Mouse (Mus musculus) intestine, embryonic 14.5 days (tissue): ENCODE results near the gene Ccdc89. TPM values are rescaled to one million over a fixed set of nuclear protein-coding genes. Genes with fewer than 3 reads are reported as not detected.

ENCODE experiments used
- ATAC-seq: fragments of 200-750 bp; cut with Nextera tagmentation; replicated peaks from 2 replicates; pipeline ENCODE4 v1.8.0; 2017; ENCODE audit warnings: low read depth, moderate number of reproducible peaks, moderate TSS enrichment, moderate library complexity; ENCODE audit not compliant: low FRiP score, low TSS enrichment
- DNase-seq: peaks from one replicate; pipeline ENCODE4 v3.0.0-alpha.2; 2018; ENCODE audit warnings: low spot score
- H3K27ac ChIP-seq: fragments of 300-500 bp; sonication (generic); 2 replicates; pipeline ENCODE4 v1.5.1; 2014; ENCODE audit warnings: low read depth, mild to moderate bottlenecking, control low read depth
- H3K27me3 ChIP-seq: fragments of 300-500 bp; sonication (generic); replicated peaks from 2 replicates; pipeline ENCODE4 v1.6.1; 2014; ENCODE audit warnings: low read length, control low read depth; ENCODE audit not compliant: control insufficient read depth, insufficient read depth
- H3K36me3 ChIP-seq: fragments of 300-500 bp; sonication (generic); 2 replicates; pipeline ENCODE4 v1.6.1; 2014; ENCODE audit warnings: low read length, control low read depth; ENCODE audit not compliant: control insufficient read depth, insufficient read depth
- H3K4me1 ChIP-seq: fragments of 300-500 bp; sonication (generic); replicated peaks from 2 replicates; pipeline ENCODE4 v1.6.1; 2014; ENCODE audit warnings: low read length, control low read depth, mixed read lengths; ENCODE audit not compliant: control insufficient read depth, insufficient read depth
- H3K4me2 ChIP-seq: fragments of 300-500 bp; sonication (generic); 2 replicates; pipeline ENCODE4 v1.6.1; 2014; ENCODE audit warnings: low read length
- H3K4me3 ChIP-seq: fragments of 300-500 bp; sonication (generic); 2 replicates; pipeline ENCODE4 v1.5.1; 2014; ENCODE audit warnings: low read depth, low read length, control low read depth, mixed read lengths
- H3K9ac ChIP-seq: fragments of 300-500 bp; sonication (generic); 2 replicates; pipeline ENCODE4 v1.6.1; 2014; ENCODE audit warnings: mild to moderate bottlenecking, low read length
- H3K9me3 ChIP-seq: fragments of 300-500 bp; sonication (generic); 2 replicates; pipeline ENCODE4 v1.6.1; 2016; ENCODE audit warnings: low read length, control low read depth; ENCODE audit not compliant: control insufficient read depth
- WGBS: fragments of 180-500 bp; shearing (Covaris S2); extraction: QIAGEN DNeasy Blood & Tissue Kit; methylation state at CpG from one replicate; pipeline ENCODE4 v1.1.7; 2014; 5-methylcytosine and 5-hydroxymethylcytosine counted together
- polyA plus RNA-seq: library from polyadenylated mRNA; unstranded; fragments of >200 nt; fragmentation: Nextera tagmentation; extraction: Ambion mirVana; gene quantifications from 2 replicates; pipeline ENCODE4 v1.2.1, GENCODE M21; 2014

Gene Ccdc89
- polyA plus RNA-seq, 1 experiment from 2014 or later: 1.6 TPM

DNA sequence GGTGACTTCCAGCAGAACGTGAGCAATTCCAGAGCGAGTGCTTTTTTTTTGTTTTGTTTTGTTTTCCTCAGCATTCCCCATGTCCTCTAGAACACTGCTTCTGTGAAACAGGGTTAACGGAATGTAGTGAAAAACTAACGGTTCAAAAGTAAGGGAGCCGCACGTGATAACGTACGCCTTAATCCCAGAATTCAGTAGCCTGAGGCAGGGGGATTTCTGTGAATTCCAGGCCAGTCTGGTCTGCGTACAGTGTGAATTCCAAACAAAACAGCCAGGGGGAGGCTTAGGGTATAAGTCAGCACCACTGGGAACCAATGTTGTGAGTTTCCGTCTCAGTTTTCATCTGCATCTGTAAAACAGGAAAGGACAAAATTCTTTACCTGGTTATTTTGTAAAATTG, 31.1 kb downstream of the Ccdc89 start:
- peak overlapping the region; percentile 70 for H3K9ac ChIP-seq
- peak overlapping the region; percentile 84 for H3K27ac ChIP-seq
- peak overlapping the region; percentile 72 for H3K4me2 ChIP-seq
- no peaks in the 10 kb centered on the region for H3K27me3 ChIP-seq
- peak overlapping the region; percentile 53 for H3K4me3 ChIP-seq
- no peaks in the 10 kb centered on the region for H3K9me3 ChIP-seq
- DNase-seq (no peak), ATAC-seq (peak; percentile 48)
- H3K4me1 ChIP-seq: peaks cover 8% of the 10 kb centered on the region
- peaks cover 21% of the 10 kb centered on the region for H3K36me3 ChIP-seq
- WGBS: 16% methylated on average over 10 of the region's 10 CpGs

GRCm38 (mm10) chr7:90460330-90460729, 34.0 kb downstream of the Ccdc89 start:
- ATAC-seq: no peak
- no peaks in the 10 kb centered on the region for H3K9me3 ChIP-seq
- no peak overlapping the region for H3K27ac ChIP-seq
- H3K36me3 ChIP-seq: no peaks in the 10 kb centered on the region
- H3K4me1 ChIP-seq: peaks cover 8% of the 10 kb centered on the region
- no peak overlapping the region for H3K4me3 ChIP-seq
- H3K27me3 ChIP-seq: no peaks in the 10 kb centered on the region
- H3K9ac ChIP-seq: no peak overlapping the region
- H3K4me2 ChIP-seq: no peak overlapping the region
- WGBS: 46% methylated on average over 10 of the region's 10 CpGs
- DNase-seq: no peak

DNA sequence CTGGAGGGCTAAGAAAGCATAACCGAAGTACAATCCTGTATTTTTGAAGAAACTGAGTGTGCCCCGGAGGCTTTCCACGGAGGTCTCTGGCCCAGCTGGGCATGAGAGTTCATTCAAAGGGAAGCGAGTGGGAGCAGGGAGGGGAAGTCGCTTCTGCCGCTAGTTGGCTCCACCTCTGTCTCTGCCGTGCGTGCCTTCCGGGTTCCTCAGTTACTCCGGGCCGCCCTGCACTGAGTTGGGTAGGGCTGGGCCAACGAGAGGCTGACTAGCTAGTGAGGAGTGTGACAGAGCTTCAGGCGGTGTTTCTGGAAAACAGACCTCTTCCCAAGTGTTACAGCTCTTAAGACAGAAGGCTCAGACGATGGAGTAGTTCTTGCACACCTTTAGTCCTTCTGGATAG, 34.6 kb downstream of the Ccdc89 start:
- no peak overlapping the region for H3K4me3 ChIP-seq
- peaks cover 5% of the 10 kb centered on the region for H3K4me1 ChIP-seq
- no peak overlapping the region for H3K9ac ChIP-seq
- H3K36me3 ChIP-seq: no peaks in the 10 kb centered on the region
- 20% methylated on average over 14 of the region's 14 CpGs for WGBS
- ATAC-seq: no peak
- H3K27ac ChIP-seq: no peak overlapping the region
- H3K27me3 ChIP-seq: no peaks in the 10 kb centered on the region
- H3K4me2 ChIP-seq: no peak overlapping the region
- DNase-seq: peak; percentile 56
- no peaks in the 10 kb centered on the region for H3K9me3 ChIP-seq

GRCm38 (mm10) chr7:90461441-90461840, 35.1 kb downstream of the Ccdc89 start:
- ATAC-seq (no peak), DNase-seq (no peak)
- Histone ChIP-seq H3K9me3 (no peaks in the 10 kb centered on the region), H3K4me2 (no peak overlapping the region), H3K27me3 (no peaks in the 10 kb centered on the region), H3K4me3 (no peak overlapping the region), H3K4me1 (no peaks in the 10 kb centered on the region), H3K36me3 (no peaks in the 10 kb centered on the region), H3K27ac (no peak overlapping the region), H3K9ac (no peak overlapping the region)
- 91% methylated on average over 5 of the region's 5 CpGs for WGBS

GRCm38 (mm10) chr7:90473511-90473910, 47.1 kb downstream of the Ccdc89 start:
- H3K4me1 ChIP-seq: peaks cover 9% of the 10 kb centered on the region; the same call in 1 of the 2 replicates
- H3K27me3 ChIP-seq: peaks cover 6% of the 10 kb centered on the region; the same call in 1 of the 2 replicates
- ATAC-seq (no peak), DNase-seq (no peak)
- peaks cover 13% of the 10 kb centered on the region for H3K36me3 ChIP-seq
- WGBS: 73% methylated on average over 2 of the region's 2 CpGs
- no peak overlapping the region for H3K4me3 ChIP-seq
- H3K9ac ChIP-seq: no peak overlapping the region
- H3K4me2 ChIP-seq: no peak overlapping the region
- no peaks in the 10 kb centered on the region for H3K9me3 ChIP-seq
- H3K27ac ChIP-seq: no peak overlapping the region

DNA sequence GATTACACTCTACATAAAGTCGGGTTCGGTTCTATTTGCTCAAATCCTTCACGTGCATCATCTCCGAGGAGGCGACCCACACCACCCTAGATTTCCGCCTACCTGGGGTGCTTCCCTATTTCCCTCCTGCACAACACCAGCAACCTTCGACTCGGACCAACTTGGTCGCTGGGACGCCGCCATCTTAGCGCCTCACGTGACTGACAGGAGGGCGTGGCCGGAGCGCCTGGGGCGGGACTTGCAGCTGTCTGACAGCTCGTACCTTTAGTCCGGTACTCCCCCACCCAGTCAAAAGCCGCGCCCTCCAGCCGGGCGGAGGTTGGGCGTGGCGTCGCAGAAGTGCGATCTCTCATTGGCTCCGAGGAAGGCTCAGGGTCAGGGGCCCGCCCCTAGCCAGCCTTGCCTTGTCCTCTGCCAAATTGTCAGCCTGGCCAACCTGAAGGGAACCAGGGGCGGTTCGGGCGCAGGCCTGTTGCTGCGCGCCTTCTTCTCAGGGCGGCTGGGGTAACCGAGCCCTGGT, 49.5 kb downstream of the Ccdc89 start, which contains the start of gene Tmem126b:
TSS of gene Tmem126b (minus strand) at position 209 of the 520 bp plus-strand sequence.
- Histone ChIP-seq H3K27ac (peak within 1 kb of the TSS; percentile 54; the same call in 1 of the 2 replicates), H3K4me1 (peaks cover 9% of the 10 kb centered on the region; the same call in 1 of the 2 replicates), H3K36me3 (no peaks in the 10 kb centered on the region; the same call in 1 of the 2 replicates), H3K27me3 (peaks cover 11% of the 10 kb centered on the region; the same call in 1 of the 2 replicates), H3K4me3 (peak within 1 kb of the TSS; percentile 83), H3K9me3 (no peaks in the 10 kb centered on the region), H3K9ac (peak within 1 kb of the TSS; percentile 69), H3K4me2 (peak within 1 kb of the TSS; percentile 94)
- WGBS: under 1% methylated on average over 36 of the region's 36 CpGs
- ATAC-seq (peak; percentile 100), DNase-seq (peak; percentile 99)

- under 1% methylated on average over 32 of the region's 32 CpGs for WGBS
- no peak; the same call in 1 of the 2 replicates for ATAC-seq
Measured at GRCm38 (mm10) chr7:90476313-90477245, 50.2 kb downstream of the Ccdc89 start, which contains the start of gene Dlg2. Gene Dlg2, plus strand, starts transcription at chr7:90476672.

More at GRCm38 (mm10) chr7:90476313-90477245, 50.2 kb downstream of the Ccdc89 start, which contains the start of gene Dlg2:
- Histone ChIP-seq H3K4me3 (peak within 1 kb of the TSS; percentile 83), H3K9ac (peak within 1 kb of the TSS; percentile 69), H3K4me2 (peak within 1 kb of the TSS; percentile 94), H3K36me3 (no peaks in the 10 kb centered on the region), H3K27ac (peak within 1 kb of the TSS; percentile 54; the same call in 1 of the 2 replicates), H3K9me3 (no peaks in the 10 kb centered on the region), H3K27me3 (peaks cover 11% of the 10 kb centered on the region; the same call in 1 of the 2 replicates), H3K4me1 (peaks cover 9% of the 10 kb centered on the region; the same call in 1 of the 2 replicates)
- no peak for DNase-seq
